Mouse (Mus musculus): ENCODE results near the gene Spats2l. TPM values are rescaled to one million over a fixed set of nuclear protein-coding genes. Genes with fewer than 3 reads are reported as not detected.

Spats2l gene
- 6.7 and 15.9 TPM in 2 replicates for polyA plus RNA-seq (2012; rRNA removed)

DNA sequence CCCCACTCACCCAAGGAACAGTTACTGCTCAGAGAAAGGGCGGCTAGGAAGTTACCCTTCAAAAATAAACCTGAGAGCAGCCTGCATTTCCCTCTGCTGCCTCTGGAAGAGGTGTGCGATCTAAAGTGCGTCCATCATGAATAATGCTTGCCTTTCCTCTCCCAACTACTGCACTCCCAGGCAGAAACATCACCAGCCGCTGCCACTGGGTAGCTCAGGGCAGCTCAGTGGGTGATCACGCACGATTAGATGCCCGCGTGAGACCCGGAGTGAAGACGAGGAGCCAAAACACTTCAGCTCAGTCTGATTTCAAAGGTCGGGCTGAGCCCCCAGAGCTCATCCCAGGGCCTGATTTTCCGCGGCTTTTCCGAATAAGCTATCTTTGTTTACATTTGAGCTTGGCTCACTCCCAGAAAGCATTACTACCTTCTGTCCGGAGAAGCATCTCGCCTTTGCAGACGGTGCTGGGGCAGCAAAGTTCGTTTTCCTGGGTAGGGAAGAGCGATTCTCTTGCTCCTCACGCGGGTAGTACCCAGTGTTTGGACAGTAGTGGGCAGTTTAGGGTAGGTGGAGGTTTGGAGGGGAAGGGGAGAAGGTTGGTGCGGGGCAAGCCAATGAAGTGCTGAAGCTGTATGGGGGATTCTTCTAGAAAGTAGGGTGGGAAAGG lies at the start of gene Spats2l:
Gene Spats2l (plus strand): TSS at position 162 of the 667 bp plus-strand sequence.

DNA sequence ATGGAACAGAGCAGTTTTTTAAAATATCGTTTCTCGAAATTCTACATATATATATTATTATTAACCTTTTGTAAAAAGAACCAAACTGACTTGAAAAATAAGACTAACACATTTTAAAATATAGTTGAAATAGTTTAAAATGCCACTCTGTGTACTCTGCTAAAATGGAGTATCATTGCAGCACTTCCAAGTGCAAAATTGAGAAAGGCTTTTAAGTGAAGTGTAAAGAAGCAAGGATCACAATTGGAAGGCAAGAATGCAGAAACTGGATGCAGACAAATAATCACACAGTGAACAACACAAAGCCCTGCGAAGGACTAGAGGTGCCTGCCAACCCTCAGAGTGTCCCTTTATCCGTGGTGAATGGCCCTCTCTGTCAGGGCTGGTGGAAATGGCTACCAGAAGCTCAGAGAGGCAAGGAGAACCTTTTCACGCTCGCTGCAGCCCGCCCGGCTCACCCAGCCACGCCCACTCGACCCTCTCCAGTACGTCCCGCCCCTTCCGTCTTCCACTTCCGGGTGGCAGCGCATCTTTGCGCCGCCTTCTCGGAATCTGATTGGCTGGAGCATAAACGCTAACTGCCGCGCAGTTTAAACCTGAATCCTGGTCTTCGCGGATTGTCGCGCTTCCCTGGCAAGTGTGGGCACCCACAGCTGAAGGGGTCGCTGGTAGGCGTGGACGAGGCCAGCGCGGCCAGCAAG lies 221.6 kb downstream of the Spats2l start, which contains the start of gene Sgo2a:
Gene Sgo2a (plus strand): TSS at position 540 of the 701 bp plus-strand sequence.

Other genes with a start within 250 kb of the Spats2l start
- gene Sgo2a, start 221.8 kb downstream of the Spats2l start, polyA plus RNA-seq (2012; rRNA removed), result 1.2 and 1.3 TPM in 2 replicates
- 5.4 and 6.5 TPM in 2 replicates for gene Kctd18, start 244.8 kb downstream of the Spats2l start, polyA plus RNA-seq (2012; rRNA removed)

Data from ovary, adult 2 months (tissue).